Mouse (Mus musculus): ENCODE measurements at regions not wholly inside any gene's neighbourhood (a gene's known extent, or its start where the extent isn't known, plus 50 kb on each side); places are given as distances from the start of the nearest gene placed in this dataset.

- TF ChIP-seq HCFC1 (IDR thresholded peaks at IDR 0.05; ENCODE audit: borderline replicate concordance, insufficient read depth, low read length) (no peak), ZNF384 (IDR thresholded peaks at IDR 0.05; ENCODE audit: low read depth, low read length) (no peak), MAFK (IDR thresholded peaks at IDR 0.05; ENCODE audit: insufficient read depth, low read depth, low read length) (no peak), ZC3H11A (IDR thresholded peaks at IDR 0.05; ENCODE audit: borderline replicate concordance, low read depth, low read length) (no peak)
These were observed 446.0 kb upstream of the Hsf2 start for GRCm38 (mm10) chr10:57040201-57040600.
